Mouse (Mus musculus) hindbrain, embryonic 15.5 days (tissue): Measurements from ENCODE around the gene Rnd1. TPM values are rescaled to one million over a fixed set of nuclear protein-coding genes. Genes with fewer than 3 reads are reported as not detected.

Experiments used
- ATAC-seq: fragments of 200-750 bp; cut with Nextera tagmentation; 2 replicates; pipeline ENCODE4 v1.8.0; 2017; ENCODE audit warnings: low read depth, moderate number of reproducible peaks, moderate TSS enrichment; ENCODE audit not compliant: low FRiP score
- H3K27ac ChIP-seq: fragments of 300-500 bp; sonication (generic); replicated peaks from 2 replicates; pipeline ENCODE4 v1.5.1; 2015; ENCODE audit warnings: mild to moderate bottlenecking, inconsistent platforms
- H3K27me3 ChIP-seq: fragments of 300-500 bp; sonication (generic); 2 replicates; pipeline ENCODE4 v1.6.1; 2015; ENCODE audit warnings: control low read depth, inconsistent platforms
- H3K36me3 ChIP-seq: fragments of 300-500 bp; sonication (generic); 2 replicates; pipeline ENCODE4 v1.6.1; 2015; ENCODE audit warnings: control low read depth, inconsistent platforms
- H3K4me1 ChIP-seq: fragments of 300-500 bp; sonication (generic); replicated peaks from 2 replicates; pipeline ENCODE4 v1.6.1; 2015; ENCODE audit warnings: control low read depth, inconsistent platforms
- H3K4me2 ChIP-seq: fragments of 300-500 bp; sonication (generic); 2 replicates; pipeline ENCODE4 v1.6.1; 2015; ENCODE audit warnings: moderate library complexity, mild to moderate bottlenecking, inconsistent platforms
- H3K4me3 ChIP-seq: fragments of 300-500 bp; sonication (generic); 2 replicates; pipeline ENCODE4 v1.5.1; 2015; ENCODE audit warnings: mild to moderate bottlenecking, inconsistent platforms
- H3K9ac ChIP-seq: fragments of 300-500 bp; sonication (generic); 2 replicates; pipeline ENCODE4 v1.6.1; 2015; ENCODE audit warnings: inconsistent platforms
- H3K9me3 ChIP-seq: fragments of 300-500 bp; sonication (generic); 2 replicates; pipeline ENCODE4 v1.6.1; 2016; ENCODE audit warnings: control low read depth, inconsistent platforms
- WGBS: fragments of 180-500 bp; shearing (Covaris S2); methylation state at CpG from one replicate; pipeline ENCODE4 v1.1.7; 2015; 5-methylcytosine and 5-hydroxymethylcytosine counted together
- polyA plus RNA-seq: library from polyadenylated mRNA; unstranded; fragments of >200 nt; fragmentation: Nextera tagmentation; extraction: Ambion mirVana; gene quantifications from 2 replicates; pipeline ENCODE4 v1.2.1, GENCODE M21; 2015

The Rnd1 gene
- polyA plus RNA-seq, 1 experiment from 2014 or later, result 10.3 TPM

DNA sequence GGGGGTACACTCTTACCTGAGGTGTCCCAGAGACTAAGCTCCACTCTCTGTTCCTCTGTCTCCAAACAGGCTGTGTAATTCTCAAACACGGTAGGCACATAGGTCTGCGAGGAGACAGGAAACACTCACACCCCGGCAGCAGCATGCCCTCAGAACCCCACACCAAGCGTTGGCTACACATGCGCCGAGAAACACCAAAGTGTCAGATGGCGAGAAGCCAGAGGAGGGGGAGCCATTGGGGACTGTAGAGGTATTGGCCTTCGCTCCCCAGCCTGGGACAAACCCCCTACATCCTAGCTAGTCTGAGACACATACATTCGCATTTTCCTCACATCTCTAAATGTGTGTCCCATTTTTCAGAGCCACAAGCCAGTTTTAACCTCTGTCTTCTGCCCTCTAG lies 790 bp downstream of the Rnd1 start:
- no peak for ATAC-seq
- peak overlapping the region; percentile 98 for H3K4me2 ChIP-seq
- WGBS, result under 1% methylated on average over 9 of the region's 9 CpGs

GRCm38 (mm10) chr15:98675634-98676250 lies 1.5 kb downstream of the Rnd1 start:
- H3K4me1 ChIP-seq, result peaks cover 42% of the 10 kb centered on the region
- H3K27me3 ChIP-seq, result no peaks in the 10 kb centered on the region
- no peak for ATAC-seq
- WGBS, result 2% methylated on average over 14 of the region's 14 CpGs
- H3K4me3 ChIP-seq, result peak overlapping the region; percentile 53
- no peaks in the 10 kb centered on the region for H3K36me3 ChIP-seq
- peak overlapping the region; percentile 52 for H3K9ac ChIP-seq
- no peaks in the 10 kb centered on the region for H3K9me3 ChIP-seq
- peak overlapping the region; percentile 50; the same call in 1 of the 2 replicates for H3K27ac ChIP-seq
- peak overlapping the region; percentile 98 for H3K4me2 ChIP-seq

More for the DNA sequence above, 790 bp downstream of the Rnd1 start:
- H3K4me1 ChIP-seq, result peaks cover 42% of the 10 kb centered on the region
- no peak overlapping the region for H3K27ac ChIP-seq
- no peaks in the 10 kb centered on the region for H3K9me3 ChIP-seq
- no peaks in the 10 kb centered on the region for H3K27me3 ChIP-seq
- H3K36me3 ChIP-seq, result no peaks in the 10 kb centered on the region
- peak overlapping the region; percentile 53 for H3K4me3 ChIP-seq
- H3K9ac ChIP-seq, result peak overlapping the region; percentile 52

DNA sequence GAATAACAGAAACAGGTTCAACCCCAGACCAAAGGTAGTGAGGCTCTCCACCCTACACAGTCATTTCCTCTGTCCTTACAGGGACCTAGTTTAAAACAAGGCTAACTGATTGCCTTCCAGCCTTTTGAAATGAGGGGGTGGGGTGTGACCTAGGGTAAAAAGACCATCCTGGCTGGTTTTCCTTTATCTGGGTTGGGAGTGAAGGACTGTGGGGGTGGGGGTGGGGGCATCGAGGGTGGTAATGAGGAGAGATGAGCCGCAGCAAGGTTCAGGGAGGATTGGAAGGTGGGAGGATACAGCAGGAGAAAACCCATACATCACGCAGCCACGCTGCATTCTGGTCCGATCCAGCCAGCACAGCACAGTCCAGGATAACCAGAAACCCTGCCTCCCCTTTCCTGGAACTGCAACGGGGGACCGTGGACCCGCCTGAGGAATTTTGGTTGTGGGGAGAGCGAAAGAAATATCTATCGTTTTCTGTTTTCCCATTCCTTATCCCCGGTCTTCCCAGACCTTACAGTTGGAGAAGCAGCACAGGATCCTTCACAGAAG lies 2.2 kb downstream of the Rnd1 start:
- Histone ChIP-seq H3K4me3 (peak overlapping the region; percentile 53), H3K27ac (peak overlapping the region; percentile 50; the same call in 1 of the 2 replicates), H3K27me3 (no peaks in the 10 kb centered on the region), H3K4me2 (peak overlapping the region; percentile 98), H3K4me1 (peaks cover 42% of the 10 kb centered on the region), H3K36me3 (no peaks in the 10 kb centered on the region; the same call in 1 of the 2 replicates), H3K9me3 (no peaks in the 10 kb centered on the region), H3K9ac (peak overlapping the region; percentile 52)
- WGBS, result 13% methylated on average over 11 of the region's 11 CpGs
- ATAC-seq, result 0 out of 2 replicates have a peak, but pooled peaks have one; percentile 4

DNA sequence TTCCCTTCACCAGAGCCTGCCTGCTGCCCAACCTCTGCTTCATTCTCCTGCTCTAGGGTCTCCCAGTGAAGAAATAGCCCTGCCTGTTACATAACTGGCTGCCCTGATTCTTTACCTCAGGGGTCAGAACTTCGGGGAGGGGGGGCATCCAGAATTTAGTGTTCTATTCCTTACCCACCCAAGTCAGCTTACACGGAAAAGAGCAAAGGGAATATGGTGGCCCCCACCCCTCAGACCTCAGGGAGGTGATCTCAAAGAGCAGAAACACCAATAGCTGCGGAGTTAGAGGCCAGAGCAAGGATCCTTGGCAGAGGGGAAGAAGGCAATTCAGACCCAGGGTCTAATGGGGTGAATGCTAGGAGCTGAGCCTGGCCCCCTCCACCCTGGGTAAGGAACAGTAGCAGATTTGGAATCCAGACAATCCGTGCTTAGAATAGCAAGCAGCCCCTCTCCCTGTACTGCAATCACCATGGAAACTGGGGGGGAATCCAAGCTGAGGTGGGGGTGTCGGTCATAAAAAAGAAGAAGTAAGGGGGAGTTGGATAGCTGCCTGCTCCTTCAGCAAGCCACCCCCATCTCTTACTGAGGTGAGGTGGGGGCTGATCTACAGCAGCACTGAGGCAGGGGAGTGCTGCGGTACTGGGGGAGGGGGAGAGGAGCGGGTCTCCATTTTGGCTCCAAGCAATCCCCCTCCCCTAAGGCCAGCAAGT lies 2.8 kb downstream of the Rnd1 start:
- no peaks in the 10 kb centered on the region for H3K9me3 ChIP-seq
- no peaks in the 10 kb centered on the region; the same call in 1 of the 2 replicates for H3K36me3 ChIP-seq
- peaks cover 42% of the 10 kb centered on the region for H3K4me1 ChIP-seq
- no peaks in the 10 kb centered on the region for H3K27me3 ChIP-seq
- peak overlapping the region; percentile 64 for H3K27ac ChIP-seq
- peak; percentile 13; the same call in 1 of the 2 replicates for ATAC-seq
- H3K4me2 ChIP-seq, result peak overlapping the region; percentile 98
- WGBS, result 16% methylated on average over 7 of the region's 7 CpGs
- H3K9ac ChIP-seq, result peak overlapping the region; percentile 52
- H3K4me3 ChIP-seq, result peak overlapping the region; percentile 53

DNA sequence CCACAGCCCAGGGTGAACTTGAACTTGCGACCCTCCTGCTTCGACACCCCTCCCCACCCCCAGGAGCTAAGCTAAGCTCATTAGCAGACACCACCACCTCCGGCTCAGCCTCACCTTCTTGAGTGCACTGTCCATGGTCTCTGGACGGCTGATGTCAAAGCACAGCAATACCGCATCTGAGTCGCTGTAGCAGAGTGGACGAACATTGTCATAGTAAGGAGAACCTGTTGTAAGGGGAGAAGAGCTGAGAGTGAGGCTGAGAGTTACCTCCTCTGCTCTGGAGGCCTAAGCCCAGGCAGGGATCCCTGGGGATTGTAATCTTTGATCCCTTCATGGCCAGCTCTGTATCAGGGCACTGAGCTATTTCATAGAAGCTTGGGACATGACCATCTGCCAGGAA lies 3.5 kb downstream of the Rnd1 start:
- Histone ChIP-seq H3K36me3 (no peaks in the 10 kb centered on the region; the same call in 1 of the 2 replicates), H3K4me2 (peak overlapping the region; percentile 98), H3K9me3 (no peaks in the 10 kb centered on the region), H3K27me3 (no peaks in the 10 kb centered on the region), H3K9ac (no peak overlapping the region), H3K4me1 (peaks cover 42% of the 10 kb centered on the region), H3K27ac (peak overlapping the region; percentile 64; the same call in 1 of the 2 replicates), H3K4me3 (no peak overlapping the region)
- no peak for ATAC-seq
- 81% methylated on average over 7 of the region's 7 CpGs for WGBS

DNA sequence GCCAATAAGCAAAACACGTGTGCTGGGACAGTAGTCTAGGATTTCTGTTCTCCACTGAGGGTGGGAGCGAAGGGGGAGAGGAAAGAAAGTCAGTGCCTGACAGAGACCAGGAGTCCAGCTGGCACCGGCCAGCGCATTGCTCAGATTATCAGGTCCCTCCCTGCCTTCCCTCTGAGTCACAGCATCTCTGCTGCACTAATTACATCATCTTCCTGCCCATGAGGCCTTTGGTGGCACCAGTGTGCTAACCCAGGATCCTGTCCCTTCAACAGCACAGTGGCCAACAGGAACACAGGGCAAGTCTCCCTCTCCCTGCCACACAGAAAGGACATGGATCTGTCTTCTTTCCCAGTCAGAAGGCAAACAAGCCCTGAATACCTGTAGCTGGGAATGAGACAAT lies 4.7 kb downstream of the Rnd1 start:
- no peaks in the 10 kb centered on the region; the same call in 1 of the 2 replicates for H3K36me3 ChIP-seq
- H3K9me3 ChIP-seq, result no peaks in the 10 kb centered on the region
- no peak overlapping the region for H3K4me3 ChIP-seq
- WGBS, result 74% methylated on average over 4 of the region's 4 CpGs
- no peaks in the 10 kb centered on the region for H3K27me3 ChIP-seq
- H3K27ac ChIP-seq, result no peak overlapping the region
- no peak overlapping the region for H3K4me2 ChIP-seq
- H3K9ac ChIP-seq, result no peak overlapping the region
- no peak for ATAC-seq
- H3K4me1 ChIP-seq, result peaks cover 37% of the 10 kb centered on the region

DNA sequence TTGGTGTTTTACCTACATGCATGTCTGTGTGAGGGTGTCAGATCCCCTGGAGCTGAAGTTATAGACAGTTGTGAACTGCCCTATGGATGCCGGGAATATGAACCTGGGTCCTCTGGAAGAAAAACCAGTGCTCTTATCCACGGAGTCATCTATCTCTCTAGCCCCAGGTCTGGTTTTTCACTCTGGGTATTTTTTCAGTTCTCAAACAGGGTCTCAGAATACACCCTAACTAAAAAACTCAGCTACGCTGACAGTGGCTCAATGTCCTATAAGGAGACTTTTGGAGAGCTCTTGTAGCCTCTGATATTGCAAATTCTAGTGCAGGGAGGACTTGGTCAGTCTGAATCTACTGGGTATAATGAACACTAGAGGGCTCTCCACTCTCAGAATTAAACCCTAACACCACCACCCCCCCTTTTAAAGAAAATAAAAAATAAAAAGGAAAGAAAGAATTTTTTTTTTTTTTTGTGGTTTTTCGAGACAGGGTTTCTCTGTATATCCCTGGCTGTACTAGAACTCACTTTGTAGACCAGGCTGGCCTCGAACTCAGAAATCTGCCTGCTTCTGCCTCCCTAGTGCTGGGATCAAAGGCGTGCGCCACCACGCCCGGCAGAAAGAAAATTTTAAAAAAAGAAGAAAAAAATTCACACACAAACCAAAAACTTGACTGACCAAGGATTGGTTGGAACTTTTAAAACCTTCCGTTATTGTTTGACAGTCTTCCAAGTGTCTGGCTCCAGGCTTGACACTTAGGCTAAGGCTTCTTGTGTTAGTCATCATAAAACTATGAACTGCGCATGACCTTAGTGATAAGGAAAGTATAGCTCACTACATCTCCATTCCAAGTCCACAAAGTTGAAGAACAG lies 13.0 kb downstream of the Rnd1 start:
- Histone ChIP-seq H3K9me3 (no peaks in the 10 kb centered on the region), H3K4me2 (no peak overlapping the region), H3K4me1 (peaks cover 15% of the 10 kb centered on the region; the same call in 1 of the 2 replicates), H3K36me3 (no peaks in the 10 kb centered on the region), H3K27me3 (no peaks in the 10 kb centered on the region), H3K27ac (no peak overlapping the region), H3K4me3 (no peak overlapping the region), H3K9ac (no peak overlapping the region)
- 82% methylated on average over 11 of the region's 11 CpGs for WGBS
- no peak for ATAC-seq

- peak within 1 kb of the TSS; percentile 59 for H3K4me2 ChIP-seq
- 4% methylated on average over 48 of the region's 48 CpGs for WGBS
- H3K4me1 ChIP-seq, result peaks cover 15% of the 10 kb centered on the region; the same call in 1 of the 2 replicates
- peak; percentile 97 for ATAC-seq
- no peaks in the 10 kb centered on the region for H3K27me3 ChIP-seq
- H3K9me3 ChIP-seq, result no peaks in the 10 kb centered on the region
- peak within 1 kb of the TSS; percentile 85 for H3K4me3 ChIP-seq
- peaks cover 6% of the 10 kb centered on the region for H3K36me3 ChIP-seq
- H3K27ac ChIP-seq, result peak within 1 kb of the TSS; percentile 93
- peak within 1 kb of the TSS; percentile 91 for H3K9ac ChIP-seq
Measured at GRCm38 (mm10) chr15:98662567-98663545, 14.4 kb downstream of the Rnd1 start, which contains the start of gene Ddx23. TSS of gene Ddx23 (minus strand) at chr15:98662894.

GRCm38 (mm10) chr15:98662198-98662566 lies 15.1 kb downstream of the Rnd1 start:
- Histone ChIP-seq H3K27me3 (no peaks in the 10 kb centered on the region), H3K4me2 (peak overlapping the region; percentile 59), H3K4me3 (peak overlapping the region; percentile 85), H3K27ac (peak overlapping the region; percentile 93), H3K9me3 (no peaks in the 10 kb centered on the region), H3K36me3 (peaks cover 13% of the 10 kb centered on the region), H3K4me1 (peaks cover 15% of the 10 kb centered on the region; the same call in 1 of the 2 replicates), H3K9ac (peak overlapping the region; percentile 91)
- under 1% methylated on average over 14 of the region's 14 CpGs for WGBS
- no peak for ATAC-seq

DNA sequence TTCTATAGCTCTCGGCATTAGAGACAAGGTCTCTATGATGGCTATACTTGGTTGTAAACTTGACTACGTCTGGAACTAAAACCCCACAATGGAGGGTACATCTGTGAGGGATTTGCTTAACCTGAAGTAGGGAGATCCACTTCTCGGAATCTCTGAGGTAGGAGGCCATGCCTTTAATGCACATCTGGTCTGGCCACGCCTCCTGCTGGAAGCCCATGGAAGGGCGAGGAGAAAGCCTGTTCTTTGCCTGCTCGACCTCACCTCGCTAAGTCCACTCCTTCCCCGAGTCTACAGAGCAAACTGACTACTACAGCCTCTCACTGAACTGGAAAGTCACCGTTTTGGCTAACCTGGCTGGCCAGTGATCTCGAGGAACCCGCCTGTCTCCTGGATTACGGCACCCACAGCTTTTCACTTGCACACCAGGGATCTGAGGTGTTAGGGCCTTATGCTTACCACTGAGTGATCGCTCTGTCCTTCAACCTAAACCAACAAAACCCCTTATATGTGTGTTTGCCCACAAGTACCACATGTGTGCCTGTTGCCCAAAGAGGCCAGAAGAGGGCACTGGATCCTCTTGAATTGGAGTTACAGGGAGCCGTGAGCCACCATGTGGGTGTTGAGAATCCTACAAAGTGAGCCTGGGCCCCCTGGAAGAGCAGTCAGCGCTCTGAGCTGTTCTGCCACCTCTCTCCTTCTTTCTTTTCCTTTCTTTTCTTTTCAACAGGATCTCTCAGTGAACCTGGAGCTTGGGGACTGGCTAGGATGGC lies 20.1 kb downstream of the Rnd1 start:
- 85% methylated on average over 15 of the region's 15 CpGs for WGBS
- H3K27ac ChIP-seq, result no peak overlapping the region
- no peaks in the 10 kb centered on the region for H3K9me3 ChIP-seq
- peaks cover 15% of the 10 kb centered on the region; the same call in 1 of the 2 replicates for H3K4me1 ChIP-seq
- H3K4me2 ChIP-seq, result no peak overlapping the region
- peaks cover 60% of the 10 kb centered on the region for H3K36me3 ChIP-seq
- no peak overlapping the region for H3K4me3 ChIP-seq
- no peaks in the 10 kb centered on the region for H3K27me3 ChIP-seq
- no peak overlapping the region for H3K9ac ChIP-seq
- ATAC-seq, result no peak
